Mouse (Mus musculus) small intestine, adult 2 months (tissue): ENCODE measurements around the gene Hist1h3b.

Source experiments
- CTCF ChIP-seq: fragments of 200-500 bp; IDR thresholded peaks from 2 replicates; pipeline ENCODE4 v1.5.1; 2012; ENCODE audit warnings: low read depth, mild to moderate bottlenecking, control low read depth, inconsistent platforms, low read length, moderate library complexity, mixed read lengths; ENCODE audit not compliant: insufficient replicate concordance, insufficient read length; ENCODE audit errors: extremely low read depth
- POLR2A ChIP-seq: fragments of 200-500 bp; IDR thresholded peaks from 2 replicates; pipeline ENCODE4 v1.6.1; 2012; ENCODE audit warnings: low read depth, mild to moderate bottlenecking, control low read depth, inconsistent platforms, low read length, moderate library complexity

DNA sequence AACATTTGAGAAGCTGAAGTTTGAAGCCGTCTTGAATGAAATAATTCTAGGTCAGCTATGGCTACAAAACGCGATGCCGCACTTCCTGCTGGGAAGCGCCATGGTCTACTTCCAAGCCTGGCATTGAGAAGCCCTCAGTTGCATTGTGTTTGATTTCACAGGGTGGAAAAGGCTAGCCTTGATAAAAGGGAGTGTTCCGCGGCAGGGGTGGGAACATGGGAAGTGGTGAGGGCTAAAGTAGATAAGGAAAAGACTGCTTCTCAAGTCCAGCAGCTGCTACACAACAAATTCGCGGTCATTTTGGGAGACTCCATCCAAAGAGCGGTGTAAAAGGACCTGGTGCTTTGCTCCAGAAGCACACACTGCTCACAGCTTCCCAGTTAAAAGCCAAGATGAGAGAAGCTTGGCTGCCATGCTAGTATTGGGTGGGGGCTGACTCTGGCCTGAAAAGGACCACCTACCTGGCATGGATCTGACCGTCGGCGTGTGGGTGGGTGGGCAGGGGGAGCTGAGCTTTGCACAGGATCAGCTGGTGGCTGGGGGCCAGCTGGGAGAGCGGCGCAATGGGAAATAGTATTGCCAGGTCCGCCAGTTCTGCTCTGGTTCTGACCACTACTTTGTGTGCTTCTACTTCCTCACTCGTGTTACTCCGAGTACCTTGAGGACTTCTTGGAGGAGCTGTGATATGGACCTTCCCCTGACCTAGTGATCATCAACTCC, 23.4 kb upstream of the Hist1h3b start:
- TF ChIP-seq CTCF (no peak), POLR2A (no peak)
